Mouse (Mus musculus): ENCODE results near the gene Dnajb7.

Gene Dnajb7

GRCm38 (mm10) chr15:81365246-81365645 lies 42.9 kb downstream of the Dnajb7 start:
- in situ Hi-C loops (cut with MboI, MseI): loop anchor here in 1 of 2 experiments (10.0 kb wide), 1 partner anchor 270 kb away; no protein-coding TSS in a partner anchor

GRCm38 (mm10) chr15:81364271-81364670 lies 43.8 kb downstream of the Dnajb7 start:
- in situ Hi-C loops (cut with MboI, MseI): loop anchor here in 1 of 2 experiments (10.0 kb wide), 1 partner anchor 271 kb away; no protein-coding TSS in a partner anchor

- in situ Hi-C loops (cut with MboI, MseI): loop anchor here in 1 of 2 experiments (10.0 kb wide), 1 partner anchor 272 kb away; no protein-coding TSS in a partner anchor
These were observed 45.6 kb downstream of the Dnajb7 start for GRCm38 (mm10) chr15:81362501-81362900.

- in situ Hi-C loops (cut with MboI, MseI): loop anchor here in 1 of 2 experiments (10.0 kb wide), 1 partner anchor 273 kb away; no protein-coding TSS in a partner anchor
These were observed 46.6 kb downstream of the Dnajb7 start for GRCm38 (mm10) chr15:81361417-81362015.

- in situ Hi-C loops (cut with MboI, MseI): loop anchor here in 1 of 2 experiments (10.0 kb wide), 1 partner anchor 274 kb away; no protein-coding TSS in a partner anchor
These were observed 47.1 kb downstream of the Dnajb7 start for GRCm38 (mm10) chr15:81361022-81361404.

- in situ Hi-C loops (cut with MboI, MseI): loop anchor here in 1 of 2 experiments (10.0 kb wide), 1 partner anchor 274 kb away; no protein-coding TSS in a partner anchor
These were observed 47.6 kb downstream of the Dnajb7 start, which contains the start of gene Slc25a17 for GRCm38 (mm10) chr15:81360345-81361021. TSS of gene Slc25a17 (minus strand) at chr15:81360812.

- in situ Hi-C loops (cut with MboI, MseI): loop anchor here in 1 of 2 experiments (10.0 kb wide), 1 partner anchor 1125 kb away; the partner anchor contains the start of genes AC140267.1 and Mief1
These were observed 48.7 kb downstream of the Dnajb7 start for GRCm38 (mm10) chr15:81359421-81359820.

GRCm38 (mm10) chr15:81358943-81359342 lies 49.2 kb downstream of the Dnajb7 start:
- in situ Hi-C loops (cut with MboI, MseI): loop anchor here in 1 of 2 experiments (10.0 kb wide), 1 partner anchor 1124 kb away; the partner anchor contains the start of genes AC140267.1 and Mief1

- in situ Hi-C loops (cut with MboI, MseI): loop anchor here in 1 of 2 experiments (10.0 kb wide), 1 partner anchor 1122 kb away; the partner anchor contains the start of genes AC140267.1 and Mief1
These were observed 51.2 kb downstream of the Dnajb7 start for GRCm38 (mm10) chr15:81356946-81357345.

Data from T-helper 17 cell (primary cell).